Comparison of ENCODE assay signal across 9 mouse cellular contexts in genomic region chr16:77827322-77828117, GRCm38 (mm10).
A peak's percentile ranks its signal among the peaks of the same experiment; 100 is the strongest.
DNase-seq lines count a peak whose midpoint lies in the region; ATAC-seq and TF ChIP-seq lines count a peak whose summit lies in the region.
"Had no signal": no experiment of that assay in that cellular context is flagged by ENCODE, and none has a peak within 500 bp of the region (broad histone marks: within the 10 kb centered on the region; RNA-seq: fewer than 3 reads in every experiment).

No protein-coding gene starts in this region.

- 51% methylated on average over 4 of the region's 4 CpGs for WGBS in hindbrain, postnatal 0 days
- whole genome bisulfite sequencing in hindbrain, embryonic 12.5 days, result 76% methylated on average over 4 of the region's 4 CpGs
- WGBS in forebrain, postnatal 0 days, result 44% methylated on average over 4 of the region's 4 CpGs

- ATAC-seq in hindbrain, postnatal 0 days, result peak; percentile 62
- no peak for ATAC-seq in hindbrain, embryonic 12.5 days (ENCODE audit: low FRiP score)
- peak; percentile 66 for ATAC-seq in forebrain, postnatal 0 days

- H3K4me1 ChIP-seq in hindbrain, postnatal 0 days (ENCODE audit: insufficient read depth, low read length), result no peaks in the 10 kb centered on the region
- H3K4me1 ChIP-seq in hindbrain, embryonic 12.5 days, result no peaks in the 10 kb centered on the region
- H3K4me1 ChIP-seq in forebrain, postnatal 0 days (ENCODE audit: insufficient read depth), result no peaks in the 10 kb centered on the region

- H3K9me3 ChIP-seq in hindbrain, postnatal 0 days (ENCODE audit: low read length), result no peaks in the 10 kb centered on the region
- H3K9me3 ChIP-seq in hindbrain, embryonic 12.5 days (replicated peaks), result no peaks in the 10 kb centered on the region
- no peaks in the 10 kb centered on the region for H3K9me3 ChIP-seq in forebrain, postnatal 0 days (ENCODE audit: low read length)

- H3K27ac ChIP-seq in hindbrain, postnatal 0 days, result peak overlapping the region; percentile 1; the same call in 1 of the 2 replicates
- no peak overlapping the region for H3K27ac ChIP-seq in hindbrain, embryonic 12.5 days
- no peak overlapping the region for H3K27ac ChIP-seq in forebrain, postnatal 0 days (ENCODE audit: low read depth, low read length)
- H3K27ac ChIP-seq: macrophage had no signal

- no peak overlapping the region for H3K4me3 ChIP-seq in hindbrain, postnatal 0 days (ENCODE audit: low read length)
- H3K4me3 ChIP-seq in hindbrain, embryonic 12.5 days, result no peak overlapping the region
- H3K4me3 ChIP-seq in forebrain, postnatal 0 days (ENCODE audit: low read depth, low read length), result no peak overlapping the region

- no peak overlapping the region for H3K4me2 ChIP-seq in hindbrain, postnatal 0 days (ENCODE audit: low read depth, low read length)
- no peak overlapping the region for H3K4me2 ChIP-seq in hindbrain, embryonic 12.5 days (replicated peaks)
- H3K4me2 ChIP-seq in forebrain, postnatal 0 days (ENCODE audit: low read depth), result no peak overlapping the region

- H3K9ac ChIP-seq in hindbrain, postnatal 0 days (replicated peaks; ENCODE audit: low read length), result no peak overlapping the region
- H3K9ac ChIP-seq in hindbrain, embryonic 12.5 days, result no peak overlapping the region
- no peak overlapping the region for H3K9ac ChIP-seq in forebrain, postnatal 0 days

- peak; percentile 80 for DNase-seq in hindbrain, postnatal 0 days (ENCODE audit: low spot score)
- peak; percentile 20 for DNase-seq in Muller cell, postnatal 12 days (ENCODE audit: inconsistent ontology term)
- DNase-seq in forebrain, postnatal 0 days, result peak; percentile 64
- peak; percentile 61 for DNase-seq in kidney, postnatal 10 days
- DNase-seq in testis, postnatal 10 days (ENCODE audit: low spot score), result peak; percentile 43
- DNase-seq in cerebellum, adult 18-20 months, result no peak
- DNase-seq in thymus, postnatal 4 days, result no peak

- no peaks in the 10 kb centered on the region for H3K36me3 ChIP-seq in hindbrain, postnatal 0 days (ENCODE audit: insufficient read depth, low read length)
- H3K36me3 ChIP-seq in hindbrain, embryonic 12.5 days, result no peaks in the 10 kb centered on the region
- H3K36me3 ChIP-seq in forebrain, postnatal 0 days (ENCODE audit: insufficient read depth), result no peaks in the 10 kb centered on the region

- no peaks in the 10 kb centered on the region for H3K27me3 ChIP-seq in hindbrain, postnatal 0 days (ENCODE audit: insufficient read depth, low read length)
- no peaks in the 10 kb centered on the region for H3K27me3 ChIP-seq in hindbrain, embryonic 12.5 days
- no peaks in the 10 kb centered on the region for H3K27me3 ChIP-seq in forebrain, postnatal 0 days (ENCODE audit: insufficient read depth, low read length)

- no peak for TF ChIP-seq CTCF in hindbrain, postnatal 0 days (IDR thresholded peaks at IDR 0.05; ENCODE audit: low read depth)
- TF ChIP-seq CTCF in forebrain, postnatal 0 days (IDR thresholded peaks at IDR 0.05; ENCODE audit: low read depth), result no peak

Comparison
In these comparisons a context has a peak if more than half of its experiments do, and no peak if none do; other contexts are left out.
1. DNase-seq: peak in hindbrain, postnatal 0 days (single experiment), Muller cell, postnatal 12 days (single experiment), forebrain, postnatal 0 days (single experiment), kidney, postnatal 10 days (single experiment) and testis, postnatal 10 days (single experiment); none in cerebellum, adult 18-20 months (0 of 2) and thymus, postnatal 4 days (single experiment).